Mouse (Mus musculus): ENCODE measurements around the gene C2cd3.

C2cd3 gene

DNA sequence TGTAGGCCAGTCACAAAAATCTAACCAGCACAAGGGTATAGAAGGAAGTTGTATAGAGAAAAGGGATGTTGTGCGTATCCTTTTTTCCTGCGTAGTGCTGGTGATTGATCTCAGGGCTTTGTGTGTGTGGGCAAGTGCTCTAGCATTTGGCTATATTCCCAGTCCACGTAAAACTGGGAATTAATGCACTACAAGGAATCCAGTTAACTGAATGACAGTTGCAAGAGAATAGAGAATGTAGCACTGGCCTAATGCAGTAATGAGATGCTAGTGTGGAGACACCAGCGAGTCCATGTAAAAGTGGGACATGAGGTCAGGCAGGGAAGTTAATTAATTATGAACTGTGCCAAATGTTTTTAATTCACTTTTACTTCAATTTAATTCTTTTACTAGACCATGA, 30.7 kb downstream of the C2cd3 start:
- DNase-seq (ENCODE audit: low spot score) = no peak

DNA sequence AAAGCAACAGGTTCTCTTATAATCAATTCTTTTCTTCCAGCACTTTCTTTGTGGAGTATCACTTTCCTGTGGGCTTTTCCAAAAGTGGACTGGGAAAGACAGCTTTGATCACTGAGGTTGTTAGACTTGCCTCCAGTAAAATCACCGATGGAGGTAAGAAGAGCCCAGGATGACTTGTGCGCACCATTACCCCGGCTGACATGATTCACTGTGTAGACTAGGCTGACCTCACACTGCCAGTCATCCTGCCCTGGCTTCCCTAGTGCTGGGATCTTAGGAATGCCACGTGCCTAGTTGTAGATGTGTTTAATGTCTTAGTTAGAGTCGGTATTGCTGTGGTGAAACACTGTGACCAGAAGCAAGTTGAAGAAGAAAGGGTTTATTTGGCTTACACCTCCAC, 35.6 kb downstream of the C2cd3 start:
- no peak for DNase-seq (ENCODE audit: low spot score)

GRCm38 (mm10) chr7:100408684-100409083, 36.7 kb downstream of the C2cd3 start:
- DNase-seq (ENCODE audit: low spot score) = no peak

- no peak for DNase-seq (ENCODE audit: low spot score)
Measured at GRCm38 (mm10) chr7:100425795-100426194, 53.8 kb downstream of the C2cd3 start.

DNA sequence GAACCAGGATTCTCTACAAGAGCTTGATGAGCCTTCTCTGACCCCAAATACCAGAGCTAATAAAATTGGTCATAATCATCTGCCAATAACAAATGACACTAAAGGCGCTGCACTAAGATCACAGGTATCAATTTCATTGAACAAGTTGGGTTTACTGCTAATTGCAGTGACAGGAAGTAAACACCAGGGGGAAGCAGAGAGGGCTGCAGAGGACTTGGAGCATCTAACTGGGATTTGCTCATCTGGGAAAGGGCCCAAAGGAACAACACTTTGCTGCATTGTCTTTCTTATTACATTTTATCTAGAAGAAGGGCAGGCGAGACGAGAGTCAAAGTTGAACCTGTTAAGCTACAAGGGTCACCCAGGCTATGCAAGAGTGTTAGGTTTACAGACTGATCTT, 57.1 kb downstream of the C2cd3 start:
- DNase-seq (ENCODE audit: low spot score) = peak; percentile 77

DNA sequence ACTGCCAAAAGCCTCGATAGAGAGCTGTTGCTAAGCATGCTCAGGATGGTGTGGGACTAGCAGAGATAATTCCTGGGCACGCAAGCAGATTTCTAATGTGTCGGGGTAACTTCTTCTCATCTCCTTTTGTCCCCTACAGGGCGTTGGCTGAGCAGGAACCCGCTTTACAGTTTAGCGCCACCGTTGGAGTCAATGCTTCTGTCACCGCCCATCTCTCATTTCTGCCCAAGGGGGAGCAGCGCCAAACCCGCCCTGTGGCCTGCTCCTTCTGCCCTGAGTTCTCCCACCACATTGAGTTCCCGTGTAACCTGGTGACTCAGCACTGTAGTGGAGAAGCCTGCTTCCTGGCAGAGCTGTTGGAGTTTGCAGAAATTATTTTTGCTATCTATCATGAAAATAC, 57.9 kb downstream of the C2cd3 start:
- DNase-seq (ENCODE audit: low spot score) = no peak

DNA sequence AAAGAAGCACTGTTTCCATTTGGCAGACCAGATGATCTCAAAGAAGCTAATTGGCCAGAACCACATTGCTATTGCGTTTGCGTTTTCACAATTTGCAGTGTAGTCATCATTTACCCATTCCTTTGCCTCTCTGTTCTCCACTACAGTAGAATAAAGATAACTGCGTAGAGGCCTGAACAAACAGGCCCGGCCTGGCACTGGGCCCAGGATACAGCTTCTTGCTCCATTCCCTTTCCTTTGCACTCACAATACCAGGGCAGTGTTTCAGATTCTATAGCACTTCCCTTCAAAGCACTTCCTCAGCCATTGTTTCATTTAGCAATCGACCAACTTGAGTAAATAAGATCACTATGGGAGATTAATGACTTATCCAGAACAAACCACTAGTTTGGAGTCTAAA, 59.1 kb downstream of the C2cd3 start:
- DNase-seq (ENCODE audit: low spot score) = peak; percentile 81

- no peak for DNase-seq (ENCODE audit: low spot score)
Measured at GRCm38 (mm10) chr7:100433295-100433694, 61.3 kb downstream of the C2cd3 start.

DNA sequence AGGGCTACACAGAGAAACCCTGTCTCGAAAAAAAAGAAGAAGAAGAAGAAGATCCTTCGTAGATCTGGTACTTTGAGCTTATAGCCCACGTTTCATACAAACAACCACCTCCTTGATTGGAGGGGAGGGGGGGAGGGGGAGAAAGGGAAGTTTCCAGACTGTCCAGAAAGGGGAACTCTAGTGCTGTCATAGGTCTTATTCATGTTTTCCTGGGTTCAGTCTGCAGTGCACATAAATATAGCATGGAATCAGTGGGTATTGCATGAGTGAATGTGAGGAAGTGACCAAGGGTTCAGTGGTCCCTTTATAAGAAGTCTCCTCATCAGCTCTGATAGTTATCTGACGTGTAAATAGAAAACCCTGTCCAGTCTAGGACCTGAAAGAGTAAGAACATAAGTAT, 71.7 kb downstream of the C2cd3 start:
- DNase-seq (ENCODE audit: low spot score) = no peak

- no peak for DNase-seq (ENCODE audit: low spot score)
Measured at GRCm38 (mm10) chr7:100446271-100446670, 74.2 kb downstream of the C2cd3 start.

- no peak for DNase-seq (ENCODE audit: low spot score)
Measured at GRCm38 (mm10) chr7:100448530-100448929, 76.5 kb downstream of the C2cd3 start.

DNA sequence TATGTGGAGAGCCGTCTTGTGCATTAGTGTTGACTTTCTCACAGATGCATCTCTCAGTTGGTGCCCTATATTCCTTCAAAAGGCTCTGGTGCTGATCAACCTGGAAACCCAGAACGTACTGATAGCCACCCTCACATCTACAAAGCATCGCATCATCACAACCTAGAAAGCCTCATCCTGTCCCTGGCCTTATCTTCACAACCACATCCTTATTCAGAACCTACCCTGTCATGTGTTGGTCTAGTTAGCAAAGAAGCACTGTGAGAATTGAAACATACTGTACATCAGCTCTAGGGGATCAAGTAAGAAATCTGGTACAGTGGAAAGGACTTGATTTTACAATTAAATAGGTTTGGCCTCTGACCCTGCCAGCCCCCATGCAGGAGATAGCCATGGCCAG, 77.0 kb downstream of the C2cd3 start:
- no peak for DNase-seq (ENCODE audit: low spot score)

DNA sequence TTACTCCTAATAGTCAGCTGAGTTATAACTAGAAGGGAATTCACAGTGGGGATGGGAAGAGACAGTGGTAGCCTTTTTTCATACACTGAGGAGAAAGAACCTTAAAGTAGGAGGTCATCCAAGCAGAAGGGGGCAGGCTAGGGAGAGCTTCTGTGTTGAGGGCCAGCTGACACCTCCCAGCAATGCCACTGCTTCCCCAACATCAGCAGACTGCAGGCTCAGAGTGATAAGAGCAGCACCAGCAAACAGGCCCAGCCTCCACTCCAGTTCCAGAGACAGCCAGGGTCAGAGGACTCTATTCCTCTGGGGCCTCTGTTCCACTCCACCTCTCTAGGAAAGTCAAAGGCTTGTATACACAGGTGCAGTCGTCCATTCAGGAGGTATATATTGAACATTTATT, 86.1 kb downstream of the C2cd3 start:
- DNase-seq (ENCODE audit: low spot score) = no peak

DNA sequence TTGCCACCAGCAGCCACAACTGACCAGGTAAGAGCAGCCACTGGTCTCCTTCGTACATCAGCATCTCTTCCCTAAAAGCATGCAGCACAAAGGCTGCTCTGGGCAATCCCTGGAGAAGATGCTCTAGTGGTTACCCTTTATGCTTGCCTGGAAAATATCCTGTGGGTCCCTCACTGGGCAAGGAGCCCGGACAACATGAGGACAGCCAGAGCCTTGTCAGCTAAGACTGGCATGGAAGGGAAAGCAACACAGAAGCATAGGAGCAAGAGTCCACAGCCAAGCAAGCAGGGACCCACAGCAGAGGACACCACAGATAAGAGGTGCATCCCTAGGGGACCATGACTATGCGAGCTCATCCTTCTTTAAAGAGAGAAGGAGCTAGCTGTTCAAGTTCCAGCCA, 87.8 kb downstream of the C2cd3 start:
- DNase-seq (ENCODE audit: low spot score) = no peak

GRCm38 (mm10) chr7:100461621-100462151, 89.7 kb downstream of the C2cd3 start:
- DNase-seq (ENCODE audit: low spot score) = peak; percentile 94

GRCm38 (mm10) chr7:100463194-100463593, 91.2 kb downstream of the C2cd3 start:
- DNase-seq (ENCODE audit: low spot score) = no peak

DNA sequence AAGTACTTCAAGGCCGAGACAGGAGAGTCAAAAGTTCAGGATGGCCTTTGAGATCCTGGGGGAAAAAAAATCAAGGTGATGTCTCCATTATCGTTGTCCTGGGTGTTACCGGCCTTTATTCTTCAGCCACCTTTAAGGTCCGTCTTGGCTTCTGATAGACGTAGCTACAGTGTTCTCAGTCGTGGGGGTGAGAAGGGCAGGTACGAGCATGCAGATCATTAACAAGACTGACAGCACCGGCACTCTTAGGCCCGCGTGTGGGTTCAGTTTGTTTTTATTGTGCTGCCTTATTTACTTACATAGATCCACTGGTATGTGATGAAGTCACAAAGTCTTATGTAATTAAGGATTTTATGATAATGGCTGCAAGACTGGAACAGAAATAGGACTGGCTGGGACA, 91.7 kb downstream of the C2cd3 start:
- no peak for DNase-seq (ENCODE audit: low spot score)

GRCm38 (mm10) chr7:100464248-100464647, 92.2 kb downstream of the C2cd3 start:
- DNase-seq (ENCODE audit: low spot score) = no peak

GRCm38 (mm10) chr7:100465248-100465647, 93.2 kb downstream of the C2cd3 start:
- peak; percentile 47 for DNase-seq (ENCODE audit: low spot score)

DNA sequence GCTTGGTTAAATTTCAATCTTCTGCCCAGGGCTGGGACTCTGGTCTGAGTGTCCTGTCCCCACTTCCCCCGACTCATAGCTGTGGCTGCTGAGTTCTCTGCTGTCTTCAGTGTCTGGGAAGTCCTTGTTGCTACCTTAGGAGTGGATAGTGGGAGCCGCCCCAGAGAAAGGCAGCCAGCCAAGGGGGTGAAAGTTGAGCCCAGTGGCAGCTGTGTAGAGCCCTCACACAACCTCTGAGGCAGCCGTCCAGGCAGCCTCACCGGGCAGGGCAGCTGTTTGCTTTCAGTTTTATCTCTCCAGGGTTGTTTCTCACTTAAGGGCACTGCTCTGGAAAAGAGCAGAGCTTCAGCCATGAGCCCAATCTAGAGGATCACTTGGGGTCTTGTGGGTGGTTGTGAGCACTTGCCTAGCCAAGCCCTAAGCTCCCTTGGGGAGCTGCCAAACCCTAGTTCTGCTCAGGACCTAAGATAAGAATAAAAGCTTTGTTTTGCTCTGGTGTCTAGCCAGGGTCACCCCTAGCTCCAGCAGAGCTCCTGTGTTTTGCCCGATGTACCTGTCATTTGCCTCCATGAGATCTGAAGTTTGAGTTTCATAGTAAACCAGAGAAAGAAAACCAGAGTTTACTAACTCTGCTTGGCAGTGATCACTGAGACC, 93.8 kb downstream of the C2cd3 start:
- DNase-seq (ENCODE audit: low spot score) = peak; percentile 94

GRCm38 (mm10) chr7:100466781-100467510, 94.9 kb downstream of the C2cd3 start:
- DNase-seq (ENCODE audit: low spot score) = no peak

DNA sequence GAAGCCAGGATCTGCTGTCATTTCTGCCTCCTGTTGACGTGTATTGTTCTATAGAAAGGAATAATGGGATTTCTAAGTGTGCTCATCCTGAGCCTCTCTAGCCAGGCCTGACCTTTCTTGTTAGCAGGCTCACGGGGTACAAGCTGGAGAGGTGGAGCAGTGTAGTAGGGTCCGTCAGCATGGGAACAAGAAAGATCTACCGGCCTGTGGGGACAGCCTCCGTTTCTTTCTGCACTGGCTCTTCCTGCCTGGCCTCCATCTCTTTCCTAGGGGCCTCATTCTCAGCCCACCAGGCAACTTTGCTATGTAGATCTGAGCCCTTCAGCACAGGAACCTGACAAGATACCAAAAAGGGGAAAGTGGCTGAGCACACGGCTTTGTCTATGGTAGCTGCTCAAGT, 96.7 kb downstream of the C2cd3 start:
- no peak for DNase-seq (ENCODE audit: low spot score)

DNA sequence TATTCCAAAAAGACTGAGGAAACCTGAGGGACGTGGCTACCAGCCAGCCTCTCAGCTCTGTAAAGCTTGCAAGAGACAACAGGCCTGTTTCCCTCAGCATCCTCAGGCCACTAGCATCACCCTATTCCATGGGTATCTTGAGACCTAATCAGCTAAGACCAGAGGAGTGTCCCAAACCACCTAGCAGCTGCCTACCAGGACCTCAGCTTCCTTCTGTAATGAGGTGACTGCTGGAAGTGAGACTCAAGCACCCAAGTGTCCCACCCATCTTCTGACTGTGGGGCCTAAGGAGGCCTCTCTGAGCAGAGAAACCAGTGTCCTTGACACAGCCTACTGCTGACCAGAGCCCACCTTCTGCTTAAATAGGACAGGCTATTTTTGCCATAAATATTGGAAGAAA, 97.5 kb downstream of the C2cd3 start:
- DNase-seq (ENCODE audit: low spot score) = no peak

All from lung, postnatal 25 days (tissue).